Mouse (Mus musculus) forebrain, embryonic 10.5 days (tissue): ENCODE results near the gene Gpr173. TPM values are rescaled to one million over a fixed set of nuclear protein-coding genes. Genes with fewer than 3 reads are reported as not detected.

Source experiments
- DNase-seq: peaks from one replicate; pipeline ENCODE4 v3.0.0-alpha.2; 2017; ENCODE audit warnings: low spot score; ENCODE audit errors: extremely low spot score
- H3K27ac ChIP-seq: fragments of 300-500 bp; sonication (generic); 2 replicates; pipeline ENCODE4 v1.5.1; 2016; ENCODE audit warnings: mild to moderate bottlenecking
- H3K27me3 ChIP-seq: fragments of 300-500 bp; sonication (generic); 2 replicates; pipeline ENCODE4 v1.6.1; 2016; ENCODE audit warnings: mild to moderate bottlenecking; ENCODE audit not compliant: poor library complexity, severe bottlenecking
- H3K36me3 ChIP-seq: fragments of 300-500 bp; sonication (generic); replicated peaks from 2 replicates; pipeline ENCODE4 v1.6.1; 2016; ENCODE audit warnings: mild to moderate bottlenecking, moderate library complexity
- H3K4me1 ChIP-seq: fragments of 300-500 bp; sonication (generic); 2 replicates; pipeline ENCODE4 v1.6.1; 2016
- H3K4me3 ChIP-seq: fragments of 300-500 bp; sonication (generic); 2 replicates; pipeline ENCODE4 v1.5.1; 2016; ENCODE audit warnings: mild to moderate bottlenecking, moderate library complexity
- H3K9me3 ChIP-seq: fragments of 300-500 bp; sonication (generic); 2 replicates; pipeline ENCODE4 v1.6.1; 2016; ENCODE audit warnings: mild to moderate bottlenecking, moderate library complexity
- WGBS: fragments of 180-500 bp; shearing (Covaris S2); methylation state at CpG from one replicate; pipeline ENCODE4 v1.1.7; 2016; 5-methylcytosine and 5-hydroxymethylcytosine counted together
- polyA plus RNA-seq: library from polyadenylated mRNA; unstranded; fragments of >200 nt; fragmentation: Nextera tagmentation; extraction: Ambion mirVana; gene quantifications from 2 replicates; pipeline ENCODE4 v1.2.1, GENCODE M21; 2016

Gpr173 gene
- polyA plus RNA-seq: 4.2 and 4.6 TPM in 2 replicates

DNA sequence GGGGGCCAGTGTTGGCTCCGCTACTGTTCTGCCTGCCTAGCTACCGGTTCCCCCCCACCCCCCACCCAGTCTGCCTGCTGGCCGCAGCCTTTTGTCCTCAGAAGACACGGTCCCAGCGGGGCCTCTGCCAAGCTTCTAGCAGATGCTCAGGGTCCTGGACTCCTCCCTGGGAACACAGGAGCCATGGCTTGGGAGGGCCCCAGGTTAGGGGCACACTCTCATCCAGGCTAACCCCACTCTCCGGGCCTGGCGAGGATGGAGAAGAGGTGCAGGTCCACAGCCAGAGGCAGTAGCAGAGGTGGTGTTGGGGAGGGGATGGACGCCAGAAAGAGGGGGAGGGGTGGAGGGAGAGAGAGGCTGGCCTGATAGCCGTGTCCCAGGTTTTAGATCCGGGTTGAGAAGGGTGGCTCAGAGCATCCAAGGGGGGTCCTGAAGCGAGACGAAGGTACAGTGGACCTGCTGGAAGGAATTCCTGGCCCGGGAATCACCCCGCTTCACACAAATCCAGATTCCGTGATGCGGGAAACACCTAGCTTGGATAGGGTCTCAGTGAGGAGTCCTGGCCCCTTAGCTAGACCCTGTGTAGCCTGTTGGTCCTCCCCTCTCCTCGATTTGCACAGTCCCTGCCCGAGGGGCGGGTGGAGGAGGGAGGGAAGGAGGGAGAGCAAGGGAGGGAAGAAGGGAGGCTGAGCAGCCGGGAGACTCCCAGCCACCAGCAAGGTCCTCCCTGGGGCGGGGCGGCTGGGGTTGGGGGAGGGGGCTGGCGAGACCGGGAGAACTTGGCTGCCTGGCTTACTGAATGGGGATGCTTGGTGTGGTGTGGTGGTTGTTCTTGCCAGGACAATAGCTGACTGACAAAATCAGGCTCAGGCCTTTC is at the start of gene Gpr173:
Gpr173 (minus strand) TSS at position 308 of the 877 bp plus-strand sequence.
- no peaks in the 10 kb centered on the region for H3K36me3 ChIP-seq
- WGBS: 13% methylated on average over 22 of the region's 24 CpGs
- peak within 1 kb of the TSS; percentile 90 for H3K27ac ChIP-seq
- H3K27me3 ChIP-seq: peaks cover 96% of the 10 kb centered on the region
- H3K9me3 ChIP-seq: no peaks in the 10 kb centered on the region
- H3K4me1 ChIP-seq: peaks cover 26% of the 10 kb centered on the region
- peak within 1 kb of the TSS; percentile 67 for H3K4me3 ChIP-seq
- DNase-seq: peak; percentile 80

GRCm38 (mm10) chrX:152403251-152403650 is 34.7 kb upstream of the Gpr173 start:
- Histone ChIP-seq H3K4me1 (no peaks in the 10 kb centered on the region), H3K27ac (no peak overlapping the region), H3K36me3 (no peaks in the 10 kb centered on the region), H3K27me3 (peaks cover 97% of the 10 kb centered on the region), H3K9me3 (no peaks in the 10 kb centered on the region), H3K4me3 (no peak overlapping the region)
- DNase-seq: no peak
- WGBS: 94% methylated on average over 1 of the region's 1 CpGs

- no peak overlapping the region for H3K27ac ChIP-seq
- H3K9me3 ChIP-seq: no peaks in the 10 kb centered on the region
- peaks cover 88% of the 10 kb centered on the region for H3K27me3 ChIP-seq
- no peak overlapping the region for H3K4me3 ChIP-seq
- no peak for DNase-seq
- WGBS: 83% methylated on average over 2 of the region's 2 CpGs
- no peaks in the 10 kb centered on the region for H3K4me1 ChIP-seq
- no peaks in the 10 kb centered on the region for H3K36me3 ChIP-seq
Measured at GRCm38 (mm10) chrX:152400096-152400495, 31.6 kb upstream of the Gpr173 start.

DNA sequence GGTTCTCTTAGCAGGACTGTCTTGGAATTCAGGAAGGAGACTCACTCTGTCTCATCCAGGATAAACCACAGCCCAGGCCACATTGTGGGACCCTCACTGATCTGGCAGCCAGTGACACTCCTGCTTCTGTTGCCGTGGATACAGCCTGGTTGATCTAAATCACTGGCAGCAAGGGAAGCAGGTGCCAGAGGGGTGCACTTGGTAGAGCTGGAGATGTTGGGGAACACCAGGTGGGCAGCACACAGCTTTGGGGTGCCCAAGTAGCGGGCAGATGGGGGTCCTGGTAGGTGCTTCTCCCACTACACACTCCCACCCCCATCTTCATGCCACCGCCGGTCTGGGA is 479 bp downstream of the Gpr173 start:
- DNase-seq: no peak
- H3K36me3 ChIP-seq: no peaks in the 10 kb centered on the region
- peak overlapping the region; percentile 90 for H3K27ac ChIP-seq
- H3K9me3 ChIP-seq: no peaks in the 10 kb centered on the region
- peaks cover 96% of the 10 kb centered on the region for H3K27me3 ChIP-seq
- WGBS: 13% methylated on average over 4 of the region's 4 CpGs
- peaks cover 26% of the 10 kb centered on the region for H3K4me1 ChIP-seq
- H3K4me3 ChIP-seq: peak overlapping the region; percentile 67

- Histone ChIP-seq H3K27ac (no peak overlapping the region), H3K4me1 (peaks cover 26% of the 10 kb centered on the region), H3K9me3 (no peaks in the 10 kb centered on the region), H3K36me3 (no peaks in the 10 kb centered on the region), H3K4me3 (no peak overlapping the region; the same call in 1 of the 2 replicates), H3K27me3 (peaks cover 100% of the 10 kb centered on the region)
- WGBS: 78% methylated on average over 2 of the region's 2 CpGs
- no peak for DNase-seq
Measured at GRCm38 (mm10) chrX:152366418-152366817, 2.1 kb downstream of the Gpr173 start.

- no peak for DNase-seq
- H3K36me3 ChIP-seq: no peaks in the 10 kb centered on the region
- H3K4me1 ChIP-seq: no peaks in the 10 kb centered on the region
- no peak overlapping the region for H3K4me3 ChIP-seq
- H3K9me3 ChIP-seq: no peaks in the 10 kb centered on the region
- peaks cover 100% of the 10 kb centered on the region for H3K27me3 ChIP-seq
- H3K27ac ChIP-seq: no peak overlapping the region
- 20% methylated on average over 5 of the region's 5 CpGs for WGBS
Measured at GRCm38 (mm10) chrX:152352553-152353153, 15.9 kb downstream of the Gpr173 start.

DNA sequence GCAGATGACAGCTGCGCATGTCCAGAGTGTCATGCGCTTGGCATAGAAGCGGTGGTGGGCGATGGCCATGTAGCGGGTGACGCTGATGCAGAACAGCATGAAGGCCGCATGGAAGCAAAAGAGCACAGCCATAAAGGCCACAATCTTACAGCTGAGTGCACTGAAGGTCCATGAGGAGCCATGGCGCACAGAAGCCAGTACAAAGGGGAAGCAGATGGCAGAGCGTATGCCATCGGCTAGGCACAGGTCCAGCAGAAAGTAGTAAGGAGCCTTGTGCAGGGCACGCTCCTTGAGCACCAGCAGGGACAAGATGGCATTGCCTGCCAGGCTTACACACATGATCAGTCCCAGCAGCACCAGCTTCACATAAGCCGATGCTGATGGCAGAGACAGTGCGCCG is 21.5 kb downstream of the Gpr173 start:
- Histone ChIP-seq H3K4me1 (0 out of 2 replicates have a peak, but pooled peaks cover 3% of the 10 kb centered on the region), H3K9me3 (no peaks in the 10 kb centered on the region), H3K4me3 (no peak overlapping the region), H3K36me3 (peaks cover 13% of the 10 kb centered on the region; the same call in 1 of the 2 replicates), H3K27ac (no peak overlapping the region), H3K27me3 (peaks cover 100% of the 10 kb centered on the region)
- 92% methylated on average over 14 of the region's 14 CpGs for WGBS
- DNase-seq: no peak

GRCm38 (mm10) chrX:152346587-152346986 is 21.9 kb downstream of the Gpr173 start:
- H3K27ac ChIP-seq: no peak overlapping the region
- peaks cover 13% of the 10 kb centered on the region; the same call in 1 of the 2 replicates for H3K36me3 ChIP-seq
- DNase-seq: no peak
- H3K4me1 ChIP-seq: peaks cover 3% of the 10 kb centered on the region; the same call in 1 of the 2 replicates
- no peak overlapping the region for H3K4me3 ChIP-seq
- H3K9me3 ChIP-seq: no peaks in the 10 kb centered on the region
- H3K27me3 ChIP-seq: peaks cover 100% of the 10 kb centered on the region
- WGBS: 92% methylated on average over 15 of the region's 15 CpGs

GRCm38 (mm10) chrX:152342903-152343302 is 25.6 kb downstream of the Gpr173 start:
- Histone ChIP-seq H3K36me3 (peaks cover 45% of the 10 kb centered on the region), H3K27me3 (peaks cover 100% of the 10 kb centered on the region), H3K9me3 (no peaks in the 10 kb centered on the region), H3K4me1 (peaks cover 13% of the 10 kb centered on the region), H3K4me3 (peak overlapping the region; percentile 70), H3K27ac (peak overlapping the region; percentile 92)
- WGBS: 32% methylated on average over 6 of the region's 6 CpGs
- no peak for DNase-seq

DNA sequence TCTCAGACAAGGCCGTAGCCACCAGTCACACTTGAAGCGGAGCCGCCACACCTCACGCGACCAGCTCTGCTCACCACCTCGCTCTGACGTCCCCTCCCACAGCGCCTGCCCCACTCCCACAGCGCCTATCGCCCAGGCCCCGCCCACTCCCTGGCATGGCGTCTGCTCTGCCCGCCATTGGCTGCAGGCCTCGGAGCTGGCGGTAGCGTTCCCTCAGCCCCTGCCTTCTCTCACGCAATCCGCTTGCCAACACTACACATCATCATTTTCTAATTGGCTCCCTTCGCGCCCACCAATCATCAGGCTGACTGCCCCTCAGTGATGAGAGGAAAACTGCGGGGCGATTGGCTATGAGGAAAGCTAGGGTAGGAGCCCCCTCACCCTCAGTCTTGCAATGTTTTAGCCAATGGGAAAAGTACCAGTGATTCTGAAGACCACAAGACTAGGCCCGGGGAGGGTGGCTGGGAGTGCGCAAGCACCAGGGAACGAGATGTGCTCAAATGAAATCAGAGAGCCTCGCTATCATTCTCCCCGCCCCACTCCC is 26.1 kb downstream of the Gpr173 start, which contains the start of gene Tspyl2:
Tspyl2 (minus strand) TSS at position 68 of the 544 bp plus-strand sequence.
- Histone ChIP-seq H3K9me3 (no peaks in the 10 kb centered on the region), H3K27me3 (peaks cover 100% of the 10 kb centered on the region), H3K27ac (peak within 1 kb of the TSS; percentile 92), H3K4me1 (peaks cover 18% of the 10 kb centered on the region), H3K4me3 (peak within 1 kb of the TSS; percentile 70), H3K36me3 (peaks cover 46% of the 10 kb centered on the region)
- 15% methylated on average over 27 of the region's 27 CpGs for WGBS
- peak; percentile 87 for DNase-seq

DNA sequence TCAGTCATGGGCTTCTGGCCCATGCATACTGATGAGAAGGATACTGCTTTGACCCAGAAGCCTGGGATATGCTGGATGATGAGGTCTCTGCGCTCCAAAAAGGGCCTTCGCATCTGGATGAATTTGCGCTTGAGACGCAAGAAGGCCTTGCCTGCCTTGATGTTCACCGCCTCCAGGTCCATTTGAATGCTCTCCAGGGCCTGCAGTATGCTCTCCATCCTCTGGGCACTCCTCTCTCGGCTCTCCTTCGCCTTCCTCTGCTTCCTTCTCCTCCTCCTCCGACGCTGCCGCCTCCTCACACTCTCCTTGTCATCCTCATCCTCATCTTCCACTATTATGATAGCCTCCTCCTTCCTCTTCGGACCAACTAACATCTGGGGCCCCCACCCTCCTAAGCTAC is 27.0 kb downstream of the Gpr173 start:
- 40% methylated on average over 11 of the region's 11 CpGs for WGBS
- no peaks in the 10 kb centered on the region for H3K9me3 ChIP-seq

GRCm38 (mm10) chrX:152336546-152337332 is 31.8 kb downstream of the Gpr173 start:
- DNase-seq: peak; percentile 84
- Histone ChIP-seq H3K4me1 (peaks cover 21% of the 10 kb centered on the region), H3K27ac (peak overlapping the region; percentile 92), H3K27me3 (peaks cover 91% of the 10 kb centered on the region), H3K4me3 (peak overlapping the region; percentile 45), H3K36me3 (peaks cover 34% of the 10 kb centered on the region), H3K9me3 (no peaks in the 10 kb centered on the region)
- WGBS: 14% methylated on average over 32 of the region's 33 CpGs

More for the DNA sequence above, 27.0 kb downstream of the Gpr173 start:
- Histone ChIP-seq H3K27ac (peak overlapping the region; percentile 92), H3K4me1 (peaks cover 24% of the 10 kb centered on the region), H3K36me3 (peaks cover 38% of the 10 kb centered on the region), H3K4me3 (peak overlapping the region; percentile 70), H3K27me3 (peaks cover 100% of the 10 kb centered on the region)
- peak; percentile 22 for DNase-seq
